ENCODE assay signal across 8 mouse cellular contexts in the genomic region with DNA sequence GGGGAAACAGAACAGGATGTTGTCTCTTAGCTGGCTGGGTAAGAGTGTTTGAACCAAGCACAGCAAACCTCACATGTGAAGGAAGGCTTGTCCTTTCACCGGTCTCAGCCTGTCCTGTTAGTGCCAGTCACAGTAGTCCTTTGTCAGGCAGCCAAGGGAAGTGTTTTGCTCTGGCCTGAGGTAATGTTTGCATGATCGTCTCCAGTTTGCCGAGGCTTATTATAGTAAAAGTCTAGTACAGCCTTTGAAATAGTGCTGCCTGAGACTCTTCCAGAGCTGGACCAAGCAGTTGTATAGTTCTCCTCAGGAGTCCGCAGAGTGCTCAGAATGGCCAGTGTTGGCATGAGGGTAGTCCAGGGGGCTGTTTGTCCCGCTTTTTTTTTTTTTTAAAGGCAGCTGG. TPM values are rescaled to one million over a fixed set of nuclear protein-coding genes. Genes with fewer than 3 reads are reported as not detected.
DNase-seq lines count a peak whose midpoint lies in the region; ATAC-seq and TF ChIP-seq lines count a peak whose summit lies in the region.

No protein-coding gene starts in this region.

- H3K9ac ChIP-seq in midbrain, embryonic 14.5 days (replicated peaks; ENCODE audit: low read length): no peak overlapping the region

- intact Hi-C loops in left cerebral cortex, adult 2 months (cut with DNase I): no loop called here
- intact Hi-C loops in gastrocnemius, adult 2 months (cut with DNase I): no loop called here

- TF ChIP-seq CTCF in left cerebral cortex, adult 2 months (IDR thresholded peaks at IDR 0.05): no peak; the same call in 1 of the 2 replicates
- no peak for TF ChIP-seq CTCF in gastrocnemius, adult 2 months (IDR thresholded peaks at IDR 0.05)

- H3K27me3 ChIP-seq in midbrain, embryonic 14.5 days (ENCODE audit: control insufficient read depth, insufficient read depth, low read length): no peaks in the 10 kb centered on the region

- peak overlapping the region; percentile 17; the same call in 1 of the 2 replicates for H3K4me3 ChIP-seq in left cerebral cortex, adult 2 months
- peak overlapping the region; percentile 67 for H3K4me3 ChIP-seq in gastrocnemius, adult 2 months
- no peak overlapping the region for H3K4me3 ChIP-seq in midbrain, embryonic 14.5 days (replicated peaks; ENCODE audit: low read depth, low read length)

- peak in 1 of 2 experiments; percentile 24 for DNase-seq in left cerebral cortex, adult 2 months (ENCODE audit: extremely low spot score in 1 of 2, low spot score in 2 of 2)
- no peak for DNase-seq in left cerebral cortex, adult 8-10 months (ENCODE audit: low spot score in 2 of 2)
- peak; percentile 68 to 78 for DNase-seq in cerebellum, adult 18-20 months
- DNase-seq in gastrocnemius, adult 2 months: peak; percentile 78
- DNase-seq in kidney, adult 8-10 months: peak; percentile 45 to 59
- peak; percentile 46 for DNase-seq in midbrain, embryonic 14.5 days
- no peak for DNase-seq in thymus, postnatal 10 days (ENCODE audit: low spot score in 2 of 2)
- DNase-seq in spleen, postnatal 14 days (ENCODE audit: low spot score in 2 of 2): no peak

- 0 out of 2 replicates have a peak, but pooled peaks cover 6% of the 10 kb centered on the region for H3K4me1 ChIP-seq in midbrain, embryonic 14.5 days (ENCODE audit: control insufficient read depth, insufficient read depth, low read length)

- no peak overlapping the region for H3K4me2 ChIP-seq in midbrain, embryonic 14.5 days (ENCODE audit: low read length)

- H3K27ac ChIP-seq in left cerebral cortex, adult 2 months: peak overlapping the region; percentile 86
- H3K27ac ChIP-seq in gastrocnemius, adult 2 months: peak overlapping the region; percentile 86
- peak overlapping the region; percentile 41 for H3K27ac ChIP-seq in midbrain, embryonic 14.5 days (replicated peaks; ENCODE audit: low read depth, low read length)

- WGBS in midbrain, embryonic 14.5 days: 51% methylated on average over 5 of the region's 5 CpGs

- H3K36me3 ChIP-seq in midbrain, embryonic 14.5 days (ENCODE audit: control insufficient read depth, insufficient read depth, low read length): peaks cover 13% of the 10 kb centered on the region; the same call in 1 of the 2 replicates

- no peak for ATAC-seq in midbrain, embryonic 14.5 days (ENCODE audit: low FRiP score, low TSS enrichment)

- no peaks in the 10 kb centered on the region for H3K9me3 ChIP-seq in midbrain, embryonic 14.5 days (ENCODE audit: control insufficient read depth, low read length)

RNA-seq across cellular contexts. Expression of a gene that starts 13.9 kb away (rescaled TPM):
- total RNA-seq in left cerebral cortex, adult 2 months (2021): 10 to 100 TPM; 34.7 to 39.5 TPM
- total RNA-seq in left cerebral cortex, adult 8-10 months (2022): 10 to 100 TPM; 34.2 to 39.8 (median 35.1) TPM
- 10 to 100 TPM; 19.9 to 34.9 TPM for total RNA-seq in gastrocnemius, adult 2 months (2021)
- 22.5 and 28.3 TPM in 2 replicates for polyA plus RNA-seq in midbrain, embryonic 14.5 days (2014; fragmentation: Nextera tagmentation; extraction: Ambion mirVana)

RNA-seq across cellular contexts. Expression of a gene that starts 59.6 kb away (rescaled TPM):
- total RNA-seq in left cerebral cortex, adult 2 months (2021): under 1 TPM in 1 of 2 experiments, not detected in 1; 0.54 TPM
- 1 to 10 TPM in 1 of 4 experiments, under 1 TPM in 1, not detected in 2; 0.57 to 1.4 TPM for total RNA-seq in left cerebral cortex, adult 8-10 months (2022)
- total RNA-seq in gastrocnemius, adult 2 months (2021): not detected
- polyA plus RNA-seq in midbrain, embryonic 14.5 days (2014; fragmentation: Nextera tagmentation; extraction: Ambion mirVana): 0.77 and 1.9 TPM in 2 replicates

Comparison
In these comparisons a context has a peak if more than half of its experiments do, and no peak if none do; other contexts are left out.
1. DNase-seq: peak in cerebellum, adult 18-20 months (2 of 2), gastrocnemius, adult 2 months (single experiment), kidney, adult 8-10 months (2 of 2) and midbrain, embryonic 14.5 days (single experiment); none in left cerebral cortex, adult 8-10 months (0 of 2), thymus, postnatal 10 days (0 of 2) and spleen, postnatal 14 days (0 of 2).
2. Peak in every context shown above with its lines, with median percentiles within 50 percentile points of each other: H3K27ac ChIP-seq.